Mouse (Mus musculus) right cerebral cortex, adult 18-20 months (tissue): ENCODE data around the gene Nt5dc3.

Source experiments
- DNase-seq: peaks from one replicate; pipeline ENCODE4 v3.0.0; 2022; ENCODE audit warnings: mixed read lengths

Gene Nt5dc3

GRCm38 (mm10) chr10:86778398-86779116 lies at the start of gene Nt5dc3:
Nt5dc3 (plus strand) TSS chr10:86779005.
- peak; percentile 95 for DNase-seq

GRCm38 (mm10) chr10:86730823-86731499 lies 47.8 kb upstream of the Nt5dc3 start:
- DNase-seq, result peak; percentile 82

- DNase-seq, result no peak
Measured at GRCm38 (mm10) chr10:86731500-86731863, 47.3 kb upstream of the Nt5dc3 start.

GRCm38 (mm10) chr10:86735036-86735435 lies 43.8 kb upstream of the Nt5dc3 start:
- DNase-seq, result no peak

GRCm38 (mm10) chr10:86742918-86743317 lies 35.9 kb upstream of the Nt5dc3 start:
- DNase-seq, result no peak

- DNase-seq, result no peak
Measured at GRCm38 (mm10) chr10:86744306-86744705, 34.5 kb upstream of the Nt5dc3 start.

GRCm38 (mm10) chr10:86755816-86756502 lies 22.8 kb upstream of the Nt5dc3 start:
- DNase-seq, result no peak

- no peak for DNase-seq
Measured at GRCm38 (mm10) chr10:86757724-86758123, 21.1 kb upstream of the Nt5dc3 start.

- DNase-seq, result no peak
Measured at GRCm38 (mm10) chr10:86758211-86758610, 20.6 kb upstream of the Nt5dc3 start.

GRCm38 (mm10) chr10:86761236-86761635 lies 17.6 kb upstream of the Nt5dc3 start:
- DNase-seq, result no peak

- DNase-seq, result no peak
Measured at GRCm38 (mm10) chr10:86761722-86762383, 17.0 kb upstream of the Nt5dc3 start.

- DNase-seq, result no peak
Measured at GRCm38 (mm10) chr10:86762384-86762730, 16.4 kb upstream of the Nt5dc3 start.

GRCm38 (mm10) chr10:86763672-86764071 lies 15.1 kb upstream of the Nt5dc3 start, which contains the start of gene Gm49358:
Gm49358 (plus strand) TSS chr10:86763972.
- DNase-seq, result no peak

GRCm38 (mm10) chr10:86765344-86765966 lies 13.3 kb upstream of the Nt5dc3 start:
- DNase-seq, result peak; percentile 20

GRCm38 (mm10) chr10:86769216-86769615 lies 9.6 kb upstream of the Nt5dc3 start:
- DNase-seq, result no peak

GRCm38 (mm10) chr10:86769797-86770196 lies 9.0 kb upstream of the Nt5dc3 start:
- no peak for DNase-seq

- DNase-seq, result no peak
Measured at GRCm38 (mm10) chr10:86771701-86772100, 7.1 kb upstream of the Nt5dc3 start.

GRCm38 (mm10) chr10:86772231-86772631 lies 6.6 kb upstream of the Nt5dc3 start:
- DNase-seq, result peak; percentile 45

GRCm38 (mm10) chr10:86773360-86773759 lies 5.4 kb upstream of the Nt5dc3 start:
- no peak for DNase-seq

- DNase-seq, result no peak
Measured at GRCm38 (mm10) chr10:86776281-86776680, 2.5 kb upstream of the Nt5dc3 start.

- no peak for DNase-seq
Measured at GRCm38 (mm10) chr10:86777614-86778319, 1.0 kb upstream of the Nt5dc3 start.

GRCm38 (mm10) chr10:86779117-86779755 lies 431 bp downstream of the Nt5dc3 start:
- peak; percentile 25 for DNase-seq
